Mouse (Mus musculus) spleen, postnatal 4 days (tissue): ENCODE data around the gene Rp9.
A peak's percentile ranks its signal among the peaks of the same experiment; 100 is the strongest.
"Not testable (repeated sequence)": the region's sequence is repeated elsewhere in the genome, so short reads cannot be mapped to it uniquely, and the experiment has no call there.

Source experiments
- DNase-seq, 2 experiments: peaks; one replicate each; pipeline ENCODE4 v3.0.0; 2022; ENCODE audit warnings: low spot score in 2 of 2

Gene Rp9

DNA sequence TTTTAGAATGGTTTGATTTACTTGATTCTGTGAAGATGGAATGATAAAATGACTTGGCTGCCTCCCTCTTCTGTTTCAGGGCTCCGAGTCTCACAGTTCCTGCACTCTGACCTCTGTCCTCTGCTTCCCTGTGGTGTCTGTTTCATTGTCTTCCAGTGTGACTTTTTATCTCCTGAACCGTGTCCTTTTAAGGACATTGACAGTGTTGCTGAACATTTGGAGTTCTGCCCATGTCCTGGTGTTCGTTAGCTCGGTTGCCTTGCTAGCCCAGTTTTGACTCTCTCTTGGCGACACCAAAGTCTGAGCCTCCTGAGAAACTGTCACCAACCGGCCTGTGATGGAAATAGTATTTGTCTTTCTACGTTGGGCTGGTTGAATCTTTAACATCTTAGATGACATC is 49.1 kb downstream of the Rp9 start:
- DNase-seq, result no peak

DNA sequence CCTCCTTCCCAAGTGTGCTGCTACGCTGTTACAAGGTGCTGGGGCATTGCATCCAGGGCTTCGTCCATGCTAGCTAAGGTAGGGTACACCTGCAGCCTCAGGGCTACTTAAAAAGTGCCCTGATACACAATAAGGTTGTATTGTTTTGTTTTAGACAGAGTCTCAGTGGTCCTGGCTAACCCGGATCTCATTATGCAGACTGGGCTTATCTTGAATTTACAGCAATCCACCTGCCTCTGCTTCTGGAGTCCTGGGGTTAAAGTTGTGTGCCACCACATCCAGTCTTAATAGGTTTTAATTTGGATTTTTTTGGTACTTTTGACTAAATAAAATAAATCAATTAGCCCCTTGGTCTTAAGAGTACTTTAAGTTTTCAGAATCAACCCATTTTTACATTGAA is 49.7 kb downstream of the Rp9 start:
- no peak for DNase-seq

DNA sequence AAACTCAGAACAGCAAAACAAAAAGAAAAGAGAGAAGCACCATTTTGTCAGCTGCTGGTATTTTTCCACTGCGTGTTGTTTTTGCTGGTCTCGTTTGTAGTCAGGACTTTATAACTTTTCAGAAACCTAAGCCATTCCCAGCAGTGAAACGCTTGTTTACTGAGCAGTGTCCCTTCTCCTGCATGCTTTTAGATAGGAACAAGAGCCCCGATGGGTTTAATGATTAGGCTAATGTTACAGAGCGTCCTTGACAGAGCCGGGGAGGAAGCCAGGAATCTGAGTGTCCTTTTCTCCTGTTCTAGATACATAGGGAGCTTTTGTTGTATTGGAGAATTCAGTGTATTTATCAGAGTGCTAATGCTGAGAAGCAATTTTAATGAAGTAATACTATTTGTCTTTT is 52.0 kb downstream of the Rp9 start:
- DNase-seq, result no peak

- DNase-seq, result no peak
These were observed 53.4 kb downstream of the Rp9 start for GRCm38 (mm10) chr9:22416187-22416586.

DNA sequence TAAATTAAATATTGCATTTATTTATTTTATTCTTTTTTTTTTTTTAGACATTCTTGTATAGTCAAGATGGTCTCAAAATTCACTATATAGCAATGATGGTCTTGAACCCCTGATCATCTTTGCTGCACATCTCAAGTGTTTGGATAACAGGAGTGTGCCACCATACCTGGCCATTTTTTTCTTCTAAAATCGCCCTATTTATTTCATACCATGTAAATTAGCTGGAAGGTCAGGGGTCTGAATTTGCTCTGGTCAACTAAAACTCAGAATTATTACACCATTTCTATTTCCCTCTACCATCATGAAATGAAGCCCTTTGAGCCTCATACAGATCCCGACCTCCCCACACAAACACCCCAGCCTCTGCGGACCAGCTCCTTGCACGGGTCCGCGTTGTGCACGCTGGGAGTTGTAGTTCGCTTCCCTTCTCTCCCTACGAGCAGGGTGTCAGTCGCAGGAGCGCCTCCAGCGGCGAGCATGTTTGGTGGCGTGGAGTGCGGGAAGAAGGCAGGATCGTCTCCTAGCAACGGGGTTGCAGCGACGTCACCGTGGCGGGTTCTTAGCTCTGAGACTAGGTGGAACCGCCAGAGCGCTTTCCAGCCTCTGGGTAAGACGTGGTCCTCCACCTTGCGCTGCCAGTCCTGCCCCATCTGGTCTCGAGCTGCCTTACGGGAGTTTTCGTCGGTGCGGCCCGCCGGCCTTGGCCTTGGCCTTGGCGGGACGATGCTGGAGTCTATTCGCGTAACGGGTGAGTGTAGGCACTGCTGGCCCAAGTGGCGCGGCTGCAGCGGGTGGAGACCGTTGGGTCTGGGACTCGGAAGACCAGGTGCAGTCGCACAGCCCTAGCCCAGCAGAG is 58.3 kb downstream of the Rp9 start, which contains the start of gene 9530077C05Rik:
9530077C05Rik (plus strand) TSS at position 512 of the 856 bp plus-strand sequence.
- peak; percentile 94 to 96 for DNase-seq

DNA sequence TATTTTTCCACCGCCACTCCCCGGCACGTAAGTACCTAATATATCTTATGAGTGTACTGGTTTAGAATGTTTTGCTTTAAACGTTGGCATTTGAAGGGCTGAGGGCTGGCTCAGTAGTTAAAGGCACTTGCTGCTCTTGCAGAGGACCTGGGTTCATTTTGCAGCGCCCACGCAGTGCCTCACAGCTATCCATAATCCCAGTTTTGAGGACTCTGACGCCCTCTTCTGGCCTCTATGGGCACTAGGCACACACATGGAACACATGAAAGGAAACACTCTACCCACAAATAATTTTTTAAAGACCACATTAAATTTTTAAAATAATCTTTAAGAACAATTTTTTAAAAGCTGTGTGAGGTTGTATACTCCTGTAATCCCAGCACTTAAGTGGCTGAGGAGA is 60.0 kb downstream of the Rp9 start:
- no peak for DNase-seq

DNA sequence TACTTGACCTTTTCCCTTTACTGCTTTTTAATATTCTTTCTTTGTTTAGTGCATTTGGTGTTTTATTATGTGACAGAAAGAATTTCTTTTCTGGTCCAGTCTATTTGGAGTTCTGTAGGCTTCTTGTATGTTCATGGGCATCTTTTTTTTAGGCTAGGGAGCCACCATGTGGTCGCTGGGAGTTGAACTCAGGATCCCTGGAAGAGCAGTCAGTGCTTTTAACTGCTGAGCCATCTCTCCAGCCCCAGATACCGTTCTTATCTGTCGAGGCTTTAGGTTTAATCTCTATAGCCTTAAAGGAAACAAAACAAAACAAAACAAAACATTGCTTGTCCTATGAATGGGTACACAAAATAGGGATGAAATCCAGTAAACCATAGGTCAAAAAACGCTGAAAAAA is 61.2 kb downstream of the Rp9 start:
- DNase-seq, result not testable (repeated sequence)

- not testable (repeated sequence) for DNase-seq
These were observed 61.9 kb downstream of the Rp9 start for GRCm38 (mm10) chr9:22407633-22408032.

DNA sequence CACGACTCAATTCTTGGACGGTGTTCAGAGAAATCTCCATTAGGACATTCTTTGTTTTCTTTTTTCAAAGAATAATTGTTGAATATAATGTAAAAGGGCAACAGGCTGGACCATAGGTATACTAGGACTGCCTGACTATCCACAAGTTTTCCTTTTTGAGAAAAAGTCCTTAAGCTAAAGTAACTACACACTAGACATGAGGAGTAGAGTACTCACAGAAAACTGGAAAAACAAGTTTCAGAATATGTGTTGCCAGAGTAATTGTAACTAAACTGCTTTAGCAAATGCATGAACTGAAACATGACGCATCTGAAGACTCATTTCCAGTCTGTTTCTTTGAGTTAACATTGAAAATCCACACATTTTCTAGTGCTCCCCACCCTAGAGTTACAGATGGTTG is 64.1 kb downstream of the Rp9 start:
- no peak for DNase-seq

DNA sequence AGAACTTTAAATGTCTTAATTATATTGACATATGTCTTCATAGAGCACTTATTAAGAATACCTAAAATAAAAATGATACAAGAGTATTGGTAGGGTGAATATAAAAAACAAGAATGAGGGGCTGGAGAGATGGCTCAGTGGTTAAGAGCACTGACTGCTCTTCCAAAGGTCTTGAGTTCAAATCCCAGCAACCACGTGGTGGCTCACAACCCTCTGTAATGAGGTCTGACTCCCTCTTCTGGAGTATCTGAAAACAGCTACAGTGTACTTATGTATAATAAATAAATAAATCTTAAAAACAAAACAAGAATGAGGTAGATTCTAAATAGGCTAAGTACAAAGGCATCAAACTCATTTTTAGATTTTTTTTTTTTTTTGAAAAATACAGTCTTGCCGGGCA is 66.0 kb downstream of the Rp9 start:
- DNase-seq, result not testable (repeated sequence)

- no peak for DNase-seq
These were observed 66.6 kb downstream of the Rp9 start for GRCm38 (mm10) chr9:22402976-22403375.

DNA sequence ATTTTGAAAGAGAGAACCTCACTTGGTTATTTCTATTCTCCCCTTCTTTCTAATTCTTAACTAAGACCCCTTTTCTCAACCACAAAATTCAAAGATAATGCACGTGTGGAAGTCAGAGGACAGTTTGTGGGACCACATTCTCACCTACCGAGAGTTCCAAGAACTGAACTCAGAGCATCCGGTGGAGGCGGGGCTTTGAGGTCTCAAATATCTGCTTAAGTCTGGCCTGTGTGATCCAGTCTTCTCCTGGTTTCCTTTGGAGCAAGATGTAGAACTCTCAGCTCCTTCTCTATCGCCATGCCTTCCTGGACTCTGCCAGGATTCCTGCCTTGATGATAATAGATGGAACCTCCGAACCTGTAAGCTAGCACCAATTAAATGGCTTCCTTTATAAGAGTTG is 67.5 kb downstream of the Rp9 start:
- DNase-seq, result no peak

GRCm38 (mm10) chr9:22399021-22399420 is 70.5 kb downstream of the Rp9 start:
- no peak for DNase-seq

GRCm38 (mm10) chr9:22394725-22395124 is 74.8 kb downstream of the Rp9 start:
- no peak for DNase-seq

GRCm38 (mm10) chr9:22390390-22390789 is 79.2 kb downstream of the Rp9 start:
- DNase-seq, result no peak

DNA sequence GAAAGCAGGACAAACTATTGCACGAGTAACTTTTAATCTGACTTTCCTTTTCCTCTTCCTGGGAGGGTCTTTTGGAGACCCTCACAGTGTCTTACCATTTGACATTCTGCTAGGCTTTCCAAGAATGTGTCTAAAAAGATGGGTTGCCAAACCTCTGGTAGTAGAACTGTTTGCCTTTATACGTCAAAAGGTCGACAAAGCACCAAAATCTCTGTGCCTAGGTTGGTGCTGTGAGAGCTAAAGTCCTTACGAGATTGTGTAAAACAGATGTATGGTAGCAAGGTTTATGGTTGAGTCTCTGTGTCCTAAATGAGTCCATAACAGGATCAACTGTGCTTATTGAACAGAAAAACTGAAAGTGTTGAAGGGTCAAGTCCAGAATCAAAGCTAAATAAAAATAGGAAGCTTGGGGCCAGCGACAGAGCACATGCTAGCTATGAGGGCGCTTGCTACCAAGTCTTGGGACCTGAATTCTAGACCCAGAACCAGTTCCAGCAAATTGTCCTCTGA is 79.8 kb downstream of the Rp9 start:
- DNase-seq, result no peak

DNA sequence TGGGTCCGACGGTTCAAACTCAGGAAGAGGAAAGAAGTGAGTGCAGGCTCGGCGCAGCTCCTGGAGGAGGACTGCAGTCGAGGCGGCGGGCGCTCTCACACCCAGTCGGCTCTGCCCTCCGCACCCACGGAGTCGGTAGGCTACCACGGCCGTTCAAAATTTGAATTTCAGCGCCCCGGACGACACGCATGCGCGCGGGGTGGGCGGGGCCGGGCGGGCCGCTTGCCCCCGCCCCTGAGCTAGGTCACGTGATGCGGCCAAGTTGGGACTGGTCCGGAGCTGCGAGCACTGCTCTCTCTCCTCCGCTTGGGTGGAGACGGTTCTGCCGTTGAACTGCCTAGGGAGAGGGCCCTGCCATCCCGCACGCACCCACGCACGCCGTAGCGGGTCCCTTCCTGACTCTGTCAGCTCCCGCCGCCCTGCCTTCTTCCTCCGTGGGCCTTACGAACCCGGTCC is 80.5 kb downstream of the Rp9 start, which contains the start of gene Anln:
Anln (minus strand) TSS at position 168 of the 456 bp plus-strand sequence.
- peak; percentile 96 to 99 for DNase-seq

DNA sequence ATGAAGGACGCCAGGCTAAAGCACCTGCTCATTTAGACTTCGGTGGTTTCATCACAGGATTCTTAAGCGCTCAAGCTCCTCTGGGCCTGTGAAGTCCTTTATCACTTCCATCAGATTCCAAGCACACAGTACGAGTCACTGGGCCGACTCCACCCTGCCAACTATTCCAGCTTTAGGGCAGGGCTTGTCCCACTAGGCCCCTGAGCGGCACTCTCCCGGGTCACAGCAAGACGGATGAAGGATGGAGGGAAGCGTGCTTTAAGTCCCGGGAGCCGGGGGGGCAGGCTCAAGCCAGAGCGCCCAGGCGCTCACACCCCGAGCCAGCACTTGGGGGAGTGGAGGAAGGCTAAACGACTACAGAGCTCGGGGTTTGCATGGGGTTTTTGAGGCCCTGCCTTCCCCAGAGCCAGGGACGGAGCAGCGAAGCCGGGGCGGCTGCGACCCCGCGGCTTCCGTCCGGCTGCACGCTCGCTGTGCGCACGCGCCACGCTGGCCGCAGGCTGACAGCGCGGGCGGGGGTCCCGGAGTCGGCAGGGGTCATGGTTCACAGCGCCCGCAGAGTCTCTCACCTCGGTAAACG is 81.1 kb downstream of the Rp9 start:
- peak; percentile 69 to 86 for DNase-seq

GRCm38 (mm10) chr9:22387901-22388300 is 81.6 kb downstream of the Rp9 start:
- no peak for DNase-seq

GRCm38 (mm10) chr9:22385890-22386289 is 83.7 kb downstream of the Rp9 start:
- DNase-seq, result no peak

DNA sequence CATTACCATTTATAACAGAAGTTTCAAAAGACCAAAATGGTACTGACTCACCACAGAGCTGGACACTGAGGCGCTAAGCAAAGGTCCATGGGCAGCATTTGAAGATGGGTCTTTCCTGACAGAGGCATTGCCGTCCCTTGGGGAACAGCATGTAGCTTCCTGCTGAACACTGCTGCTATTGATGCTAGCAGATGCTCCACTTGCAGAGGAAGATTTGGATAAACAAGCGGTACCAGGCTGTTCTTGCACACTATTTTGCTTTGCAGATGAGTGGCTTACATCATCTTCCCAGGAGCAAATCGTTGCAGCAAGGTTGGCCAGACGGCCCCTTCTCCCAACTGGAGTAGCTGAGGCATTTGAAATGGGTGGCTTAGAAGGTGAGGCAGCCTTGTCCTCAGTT is 93.5 kb downstream of the Rp9 start:
- no peak for DNase-seq

- no peak for DNase-seq
These were observed 96.8 kb downstream of the Rp9 start for GRCm38 (mm10) chr9:22372760-22373159.

DNA sequence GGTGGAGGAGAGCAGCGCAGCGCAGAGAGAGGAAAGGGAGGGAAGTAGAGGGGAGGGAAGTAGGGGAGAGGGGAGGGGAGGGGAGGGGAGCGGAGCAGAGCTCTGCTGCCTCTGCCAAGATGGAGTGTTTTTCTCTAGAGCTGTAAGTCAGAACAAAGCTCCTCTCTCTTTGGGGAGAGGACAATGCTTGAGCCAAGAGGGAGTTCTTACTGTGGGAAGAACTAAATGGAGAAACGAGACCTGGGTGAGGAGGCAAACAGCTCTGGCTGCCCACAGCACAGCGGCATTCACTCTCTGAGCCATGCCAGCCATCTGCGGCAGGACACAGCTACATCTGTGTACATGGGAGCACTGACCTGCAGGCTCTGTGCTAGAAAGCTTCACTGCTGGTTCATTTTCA is 101.5 kb downstream of the Rp9 start:
- no peak for DNase-seq
